Mouse (Mus musculus) limb, embryonic 14.5 days (tissue): Measurements from ENCODE around the gene Lrch4. TPM values are rescaled to one million over a fixed set of nuclear protein-coding genes. Genes with fewer than 3 reads are reported as not detected.

Source experiments
- ATAC-seq: fragments of 200-750 bp; cut with Nextera tagmentation; 2 replicates; pipeline ENCODE4 v1.8.0; 2017; ENCODE audit warnings: low read depth, moderate number of reproducible peaks, moderate TSS enrichment; ENCODE audit not compliant: low FRiP score
- DNase-seq: peaks from one replicate; pipeline ENCODE4 v3.0.0-alpha.2; 2015; ENCODE audit warnings: low spot score
- H3K27ac ChIP-seq: fragments of 300-500 bp; sonication (generic); replicated peaks from 2 replicates; pipeline ENCODE4 v1.5.1; 2014; ENCODE audit warnings: low read depth, mild to moderate bottlenecking, low read length, moderate library complexity, mixed read lengths
- H3K27me3 ChIP-seq: fragments of 300-500 bp; sonication (generic); 2 replicates; pipeline ENCODE4 v1.6.1; 2014; ENCODE audit warnings: low read length, mixed read lengths; ENCODE audit not compliant: control insufficient read depth, insufficient read depth
- H3K36me3 ChIP-seq: fragments of 300-500 bp; sonication (generic); 2 replicates; pipeline ENCODE4 v1.6.1; 2014; ENCODE audit warnings: mild to moderate bottlenecking, low read length, moderate library complexity, mixed read lengths; ENCODE audit not compliant: control insufficient read depth, insufficient read depth
- H3K4me1 ChIP-seq: fragments of 300-500 bp; sonication (generic); 2 replicates; pipeline ENCODE4 v1.6.1; 2014; ENCODE audit warnings: antibody characterized with exemption, low read length, mixed read lengths; ENCODE audit not compliant: control insufficient read depth, insufficient read depth
- H3K4me2 ChIP-seq: fragments of 300-500 bp; sonication (generic); replicated peaks from 2 replicates; pipeline ENCODE4 v1.6.1; 2014; ENCODE audit warnings: low read depth, mild to moderate bottlenecking, low read length, moderate library complexity; ENCODE audit not compliant: severe bottlenecking
- H3K4me3 ChIP-seq: fragments of 300-500 bp; sonication (generic); replicated peaks from 2 replicates; pipeline ENCODE4 v1.5.1; 2014; ENCODE audit warnings: low read length
- H3K9ac ChIP-seq: fragments of 300-500 bp; sonication (generic); 2 replicates; pipeline ENCODE4 v1.6.1; 2014; ENCODE audit warnings: mild to moderate bottlenecking, low read depth, low read length, moderate library complexity; ENCODE audit not compliant: severe bottlenecking
- H3K9me3 ChIP-seq: fragments of 300-500 bp; sonication (generic); 2 replicates; pipeline ENCODE4 v1.6.1; 2016; ENCODE audit warnings: low read length; ENCODE audit not compliant: control insufficient read depth
- POLR2A ChIP-seq: fragments of 200-500 bp; IDR thresholded peaks from 2 replicates; pipeline ENCODE4 v1.8.0; 2012; ENCODE audit warnings: inconsistent platforms, mild to moderate bottlenecking, moderate library complexity, borderline replicate concordance; ENCODE audit not compliant: insufficient read depth, insufficient read length; ENCODE audit errors: extremely low read depth
- WGBS: fragments of 180-500 bp; shearing (Covaris S2); extraction: QIAGEN DNeasy Blood & Tissue Kit; methylation state at CpG from one replicate; pipeline ENCODE4 v1.1.7; 2014; 5-methylcytosine and 5-hydroxymethylcytosine counted together
- polyA plus RNA-seq, 2 experiments: library from polyadenylated mRNA; depleted of rRNA in 1 of 2; stranded (reverse) in 1 of 2; unstranded in 1 of 2; fragments of >200 nt; fragmentation: Nextera tagmentation in 1 of 2; extraction: Ambion mirVana in 1 of 2; gene quantifications; 2 replicates each; pipeline versions ENCODE4 v1.2.1 to v1.2.3; 2012 to 2014

Lrch4 gene
- polyA plus RNA-seq, 2 experiments, result 25.0 to 37.1 TPM

GRCm38 (mm10) chr5:137663057-137663456 is 34.1 kb downstream of the Lrch4 start:
- Histone ChIP-seq H3K4me1 (no peaks in the 10 kb centered on the region), H3K4me2 (no peak overlapping the region), H3K9ac (no peak overlapping the region), H3K9me3 (no peaks in the 10 kb centered on the region), H3K27me3 (no peaks in the 10 kb centered on the region), H3K27ac (no peak overlapping the region), H3K36me3 (peaks cover 65% of the 10 kb centered on the region), H3K4me3 (no peak overlapping the region)
- 79% methylated on average over 9 of the region's 9 CpGs for WGBS
- no peak for ATAC-seq
- DNase-seq, result no peak
- no peak for TF ChIP-seq POLR2A

GRCm38 (mm10) chr5:137668971-137669370 is 40.0 kb downstream of the Lrch4 start:
- H3K36me3 ChIP-seq, result peaks cover 32% of the 10 kb centered on the region
- no peak overlapping the region for H3K4me3 ChIP-seq
- H3K4me1 ChIP-seq, result peaks cover 12% of the 10 kb centered on the region
- H3K9ac ChIP-seq, result no peak overlapping the region
- TF ChIP-seq POLR2A, result no peak
- no peak for ATAC-seq
- DNase-seq, result no peak
- H3K27ac ChIP-seq, result 0 out of 2 replicates have a peak overlapping the region, but pooled peaks have one; percentile 33
- H3K27me3 ChIP-seq, result no peaks in the 10 kb centered on the region
- WGBS, result 77% methylated on average over 10 of the region's 10 CpGs
- H3K4me2 ChIP-seq, result no peak overlapping the region
- no peaks in the 10 kb centered on the region for H3K9me3 ChIP-seq

GRCm38 (mm10) chr5:137670240-137670639 is 41.3 kb downstream of the Lrch4 start:
- no peak for DNase-seq
- Histone ChIP-seq H3K4me3 (no peak overlapping the region), H3K36me3 (peaks cover 22% of the 10 kb centered on the region), H3K4me2 (no peak overlapping the region), H3K4me1 (peaks cover 12% of the 10 kb centered on the region), H3K27ac (no peak overlapping the region), H3K9me3 (no peaks in the 10 kb centered on the region), H3K9ac (no peak overlapping the region), H3K27me3 (no peaks in the 10 kb centered on the region)
- ATAC-seq, result no peak
- TF ChIP-seq POLR2A, result no peak
- WGBS, result 91% methylated on average over 1 of the region's 1 CpGs

GRCm38 (mm10) chr5:137671443-137672240 is 42.7 kb downstream of the Lrch4 start:
- DNase-seq, result peak; percentile 47
- peaks cover 12% of the 10 kb centered on the region for H3K4me1 ChIP-seq
- no peak for TF ChIP-seq POLR2A
- H3K27ac ChIP-seq, result peak overlapping the region; percentile 56
- peaks cover 9% of the 10 kb centered on the region for H3K36me3 ChIP-seq
- H3K4me2 ChIP-seq, result no peak overlapping the region
- H3K9me3 ChIP-seq, result no peaks in the 10 kb centered on the region
- WGBS, result 15% methylated on average over 9 of the region's 9 CpGs
- no peaks in the 10 kb centered on the region for H3K27me3 ChIP-seq
- peak; percentile 60 for ATAC-seq
- H3K9ac ChIP-seq, result peak overlapping the region; percentile 28; the same call in 1 of the 2 replicates
- no peak overlapping the region for H3K4me3 ChIP-seq

GRCm38 (mm10) chr5:137672361-137672760 is 43.4 kb downstream of the Lrch4 start:
- H3K4me1 ChIP-seq, result peaks cover 12% of the 10 kb centered on the region
- H3K4me3 ChIP-seq, result no peak overlapping the region
- no peaks in the 10 kb centered on the region for H3K27me3 ChIP-seq
- H3K4me2 ChIP-seq, result no peak overlapping the region
- ATAC-seq, result no peak
- WGBS, result 77% methylated on average over 5 of the region's 5 CpGs
- no peaks in the 10 kb centered on the region for H3K9me3 ChIP-seq
- 0 out of 2 replicates have a peak, but pooled peaks cover 3% of the 10 kb centered on the region for H3K36me3 ChIP-seq
- TF ChIP-seq POLR2A, result no peak
- no peak for DNase-seq
- H3K27ac ChIP-seq, result peak overlapping the region; percentile 56; the same call in 1 of the 2 replicates
- H3K9ac ChIP-seq, result no peak overlapping the region
